Mouse (Mus musculus) lung, postnatal 0 days (tissue): ENCODE data around the gene Gm340.

ENCODE experiments used
- CTCF ChIP-seq: IDR thresholded peaks from 2 replicates; pipeline ENCODE4 v1.5.1; 2016; ENCODE audit warnings: antibody characterized with exemption, mild to moderate bottlenecking
- EP300 ChIP-seq: IDR thresholded peaks from 2 replicates; pipeline ENCODE4 v1.6.1; 2016; ENCODE audit warnings: antibody characterized with exemption, mild to moderate bottlenecking, control low read depth

GRCm38 (mm10) chr19:41613325-41614087, 31.3 kb downstream of the Gm340 start:
- no peak for TF ChIP-seq EP300
- TF ChIP-seq CTCF: no peak
